In genomic region chr9:52102060-52102844, GRCm38 (mm10) we compare ENCODE assay signal across 12 mouse cellular contexts. TPM values are rescaled to one million over a fixed set of nuclear protein-coding genes. Genes with fewer than 3 reads are reported as not detected.
DNase-seq lines count a peak whose midpoint lies in the region; ATAC-seq lines count a peak whose summit lies in the region.
"Had no signal": no experiment of that assay in that cellular context is flagged by ENCODE, and none has a peak within 500 bp of the region (broad histone marks: within the 10 kb centered on the region; RNA-seq: fewer than 3 reads in every experiment).

No protein-coding gene starts in this region.

- H3K9me3 ChIP-seq in heart, embryonic 13.5 days = no peaks in the 10 kb centered on the region
- no peaks in the 10 kb centered on the region for H3K9me3 ChIP-seq in embryonic facial prominence, embryonic 10.5 days
- H3K9me3 ChIP-seq: embryonic facial prominence, embryonic 12.5 days; lung, embryonic 15.5 days had no signal

- no peak overlapping the region for H3K9ac ChIP-seq in heart, embryonic 13.5 days
- H3K9ac ChIP-seq: embryonic facial prominence, embryonic 12.5 days; lung, embryonic 15.5 days had no signal

- WGBS in heart, embryonic 13.5 days = 42% methylated on average over 13 of the region's 13 CpGs
- WGBS in embryonic facial prominence, embryonic 10.5 days = 71% methylated on average over 13 of the region's 13 CpGs

- H3K36me3 ChIP-seq in heart, embryonic 13.5 days = no peaks in the 10 kb centered on the region
- no peaks in the 10 kb centered on the region for H3K36me3 ChIP-seq in embryonic facial prominence, embryonic 10.5 days (replicated peaks)
- H3K36me3 ChIP-seq: embryonic facial prominence, embryonic 12.5 days; lung, embryonic 15.5 days had no signal

- H3K27me3 ChIP-seq in heart, embryonic 13.5 days (replicated peaks) = no peaks in the 10 kb centered on the region
- H3K27me3 ChIP-seq in embryonic facial prominence, embryonic 10.5 days (replicated peaks; ENCODE audit: low read depth, poor library complexity, severe bottlenecking) = no peaks in the 10 kb centered on the region
- H3K27me3 ChIP-seq: embryonic facial prominence, embryonic 12.5 days; lung, embryonic 15.5 days had no signal

- ATAC-seq in heart, embryonic 13.5 days (ENCODE audit: extremely low read depth, insufficient number of reproducible peaks, low FRiP score, low TSS enrichment) = peak; percentile 42; the same call in 1 of the 2 replicates

- peak overlapping the region; percentile 76 for H3K27ac ChIP-seq in heart, embryonic 13.5 days (replicated peaks)
- H3K27ac ChIP-seq in embryonic facial prominence, embryonic 10.5 days (replicated peaks) = 0 out of 2 replicates have a peak overlapping the region, but pooled peaks have one; percentile 30
- H3K27ac ChIP-seq: embryonic facial prominence, embryonic 12.5 days; lung, embryonic 15.5 days had no signal

- H3K4me3 ChIP-seq in heart, embryonic 13.5 days = no peak overlapping the region
- H3K4me3 ChIP-seq in embryonic facial prominence, embryonic 10.5 days = no peak overlapping the region
- H3K4me3 ChIP-seq: embryonic facial prominence, embryonic 12.5 days; lung, embryonic 15.5 days had no signal

- DNase-seq in heart, postnatal 4 days = no peak
- DNase-seq in 3134 (ENCODE audit: extremely low read depth, insufficient read length, low spot score) = peak; percentile 21
- peak; percentile 64 for DNase-seq in adrenal gland, adult 8-10 months
- DNase-seq in embryonic facial prominence, embryonic 10.5 days (ENCODE audit: low spot score) = peak; percentile 28
- no peak for DNase-seq in yolk sac, embryonic 10.5 days (ENCODE audit: low spot score)
- no peak for DNase-seq in kidney, postnatal 14 days
- DNase-seq in thymus, adult 18-20 months = no peak
- DNase-seq: kidney, postnatal 36 days; thymus, postnatal 25 days had no signal

- peak overlapping the region; percentile 39 for H3K4me2 ChIP-seq in heart, embryonic 13.5 days
- H3K4me2 ChIP-seq: embryonic facial prominence, embryonic 12.5 days; lung, embryonic 15.5 days had no signal

- H3K4me1 ChIP-seq in heart, embryonic 13.5 days = peaks cover 36% of the 10 kb centered on the region
- peaks cover 15% of the 10 kb centered on the region for H3K4me1 ChIP-seq in embryonic facial prominence, embryonic 10.5 days
- H3K4me1 ChIP-seq: lung, embryonic 15.5 days had no signal

RNA-seq across cellular contexts. Expression of gene Rdx, which starts 55.3 kb away (rescaled TPM):
- polyA plus RNA-seq in heart, embryonic 13.5 days (2015; fragmentation: Nextera tagmentation; extraction: Ambion mirVana) = 112 and 117 TPM in 2 replicates
- 100 to 1,000 TPM; 124 TPM for total RNA-seq in heart, postnatal 4 days (2021)
- total RNA-seq in adrenal gland, adult 8-10 months (2022) = 100 to 1,000 TPM; 112 to 126 (median 123) TPM
- polyA plus RNA-seq in embryonic facial prominence, embryonic 10.5 days (2016; fragmentation: Nextera tagmentation; extraction: Ambion mirVana) = 144 TPM in 2 replicates

Comparison
In these comparisons a context has a peak if more than half of its experiments do, and no peak if none do; other contexts are left out.
1. DNase-seq: peak in 3134 (single experiment), adrenal gland, adult 8-10 months (single experiment) and embryonic facial prominence, embryonic 10.5 days (single experiment); none in heart, postnatal 4 days (single experiment), yolk sac, embryonic 10.5 days (single experiment), kidney, postnatal 14 days (single experiment) and thymus, adult 18-20 months (0 of 2).